Mouse (Mus musculus): ENCODE measurements at regions not wholly inside any gene's neighbourhood (a gene's known extent, or its start where the extent isn't known, plus 50 kb on each side); places are given as distances from the start of the nearest gene placed in this dataset.

DNA sequence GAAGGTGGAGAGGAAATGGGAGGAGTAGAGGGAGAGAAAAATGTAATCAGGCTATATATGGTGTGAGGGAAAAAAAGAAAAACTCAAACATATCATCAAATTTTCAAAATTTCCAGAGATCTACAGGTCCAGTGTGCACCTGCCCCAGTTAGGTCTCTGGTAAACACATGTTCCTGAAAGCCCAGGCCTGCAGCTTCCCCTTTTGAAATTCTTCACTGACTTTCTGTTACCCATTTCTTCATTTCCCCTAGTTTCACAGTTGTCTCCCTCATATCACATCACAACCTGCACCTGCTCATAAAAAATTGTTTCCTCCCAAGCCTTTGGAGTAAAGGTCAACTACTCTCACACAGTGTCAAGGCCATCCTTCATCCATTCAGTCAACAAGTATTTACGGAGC is 236.9 kb upstream of the Ldb2 start:
- no peak for DNase-seq (ENCODE audit: low spot score)

DNA sequence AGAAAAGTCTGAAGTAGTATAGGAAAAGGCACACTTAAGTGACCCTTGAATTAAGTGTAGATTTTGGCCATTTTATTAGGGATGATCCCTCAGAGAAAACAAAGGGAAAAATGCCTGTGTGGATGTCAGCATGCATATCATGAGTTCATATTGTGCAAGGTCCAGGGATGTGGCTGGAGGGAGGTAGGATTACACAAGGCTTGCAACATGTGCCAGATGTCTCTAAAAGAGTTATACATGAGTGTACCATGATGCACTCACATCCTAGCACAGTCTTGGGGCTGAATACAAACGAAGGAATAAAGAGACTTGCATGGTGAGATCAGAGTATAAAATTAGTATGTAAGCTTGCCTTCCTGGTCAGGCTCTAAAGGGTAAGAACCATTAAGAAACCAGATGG is 233.7 kb upstream of the Ldb2 start:
- DNase-seq (ENCODE audit: low spot score), result no peak

DNA sequence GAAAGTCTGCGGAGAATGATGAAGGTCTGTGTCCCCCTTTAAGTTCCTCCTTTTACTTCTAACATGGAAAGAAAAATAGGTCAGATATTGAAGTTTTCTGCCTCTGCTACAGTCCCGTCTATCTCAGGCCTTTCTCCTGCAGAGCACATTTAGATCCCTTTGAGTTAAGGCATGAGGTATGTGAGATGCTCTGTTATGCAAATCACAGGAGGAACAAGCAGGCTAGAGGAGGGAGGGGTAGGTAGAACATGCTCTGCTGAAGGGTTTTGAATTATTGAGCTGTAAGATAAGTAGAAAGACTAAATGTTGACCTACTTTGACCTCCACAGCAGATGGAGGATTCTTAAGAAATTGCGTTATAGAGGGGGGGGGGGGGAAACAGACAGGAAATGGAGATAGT is 228.4 kb upstream of the Ldb2 start:
- no peak for DNase-seq (ENCODE audit: low spot score)

DNA sequence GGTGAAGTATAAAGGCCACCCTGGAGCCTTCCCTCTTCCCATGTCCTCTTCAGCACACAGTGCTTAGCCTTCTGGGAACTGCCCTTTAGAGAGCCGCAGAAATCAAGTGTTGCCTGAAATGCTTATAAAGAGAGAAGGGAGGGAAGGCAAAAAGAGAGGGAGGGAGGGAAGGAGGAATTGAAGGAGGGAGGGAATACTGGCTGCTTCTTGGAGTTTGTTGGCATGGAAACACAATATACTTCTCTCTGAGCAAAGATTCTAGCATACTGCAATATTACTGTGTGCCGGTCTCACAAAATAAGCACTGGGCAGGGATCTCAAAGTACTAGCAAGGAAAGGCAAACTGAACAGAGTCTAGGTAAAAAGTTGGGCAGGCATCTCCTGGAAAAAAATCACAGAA is 225.9 kb upstream of the Ldb2 start:
- DNase-seq (ENCODE audit: low spot score), result no peak

DNA sequence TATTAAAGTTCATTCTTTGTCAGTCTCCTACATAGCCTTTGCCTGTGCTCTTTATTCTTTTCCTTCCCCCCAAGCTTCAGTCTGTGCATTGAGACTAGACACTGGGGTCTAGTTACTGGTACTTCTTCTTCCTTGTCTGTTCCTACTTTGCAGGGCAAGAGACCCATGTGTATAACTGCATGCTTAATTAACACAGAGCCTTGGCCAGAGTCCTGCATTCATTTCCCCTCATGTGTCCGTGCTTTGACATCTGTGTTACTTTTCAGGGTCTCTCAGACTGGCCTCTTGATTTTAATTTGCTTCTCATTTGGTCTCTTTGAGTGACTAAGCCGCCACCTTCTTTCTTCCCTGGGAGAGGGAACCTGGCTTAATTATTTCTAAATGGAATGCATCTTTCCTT is 208.4 kb upstream of the Ldb2 start:
- no peak for DNase-seq (ENCODE audit: low spot score)

DNA sequence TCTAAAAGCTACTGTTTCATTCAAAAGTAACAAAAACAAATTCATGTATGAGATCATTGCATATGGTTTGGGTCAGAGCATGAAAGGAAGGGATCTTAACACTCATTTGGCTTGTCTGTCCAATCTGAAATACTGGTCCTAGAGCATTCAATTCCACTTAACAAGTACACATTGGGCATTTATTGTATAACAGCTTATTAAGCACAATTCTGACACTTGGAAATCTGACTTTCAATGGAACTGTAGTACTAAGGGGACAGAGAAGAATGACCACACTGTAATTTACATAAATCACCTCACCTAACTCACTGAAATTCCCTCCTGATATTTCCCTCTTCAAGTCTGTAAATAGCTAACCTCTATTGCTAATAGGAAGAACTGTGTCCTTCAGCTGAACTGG is 201.5 kb upstream of the Ldb2 start:
- DNase-seq (ENCODE audit: low spot score), result no peak

DNA sequence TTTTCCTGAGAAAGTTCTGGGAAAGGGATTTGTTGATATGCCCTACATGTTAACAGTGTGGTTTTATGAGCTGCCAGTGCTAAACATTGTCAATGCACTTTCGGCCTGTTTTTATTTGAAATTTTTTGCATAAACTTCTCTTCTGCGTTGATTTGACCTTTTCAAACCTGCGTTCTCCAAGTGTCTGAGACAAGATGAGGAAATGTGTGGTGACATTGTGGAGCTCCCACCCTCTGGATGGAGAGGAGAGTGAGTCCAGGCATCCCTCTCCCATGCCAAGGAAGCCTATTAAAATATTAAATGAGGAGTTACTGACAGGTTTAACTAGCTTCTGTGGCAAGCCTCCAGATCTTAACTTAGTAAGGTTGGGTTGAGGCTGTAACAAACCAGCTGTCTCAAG is 199.6 kb upstream of the Ldb2 start:
- DNase-seq (ENCODE audit: low spot score), result no peak

DNA sequence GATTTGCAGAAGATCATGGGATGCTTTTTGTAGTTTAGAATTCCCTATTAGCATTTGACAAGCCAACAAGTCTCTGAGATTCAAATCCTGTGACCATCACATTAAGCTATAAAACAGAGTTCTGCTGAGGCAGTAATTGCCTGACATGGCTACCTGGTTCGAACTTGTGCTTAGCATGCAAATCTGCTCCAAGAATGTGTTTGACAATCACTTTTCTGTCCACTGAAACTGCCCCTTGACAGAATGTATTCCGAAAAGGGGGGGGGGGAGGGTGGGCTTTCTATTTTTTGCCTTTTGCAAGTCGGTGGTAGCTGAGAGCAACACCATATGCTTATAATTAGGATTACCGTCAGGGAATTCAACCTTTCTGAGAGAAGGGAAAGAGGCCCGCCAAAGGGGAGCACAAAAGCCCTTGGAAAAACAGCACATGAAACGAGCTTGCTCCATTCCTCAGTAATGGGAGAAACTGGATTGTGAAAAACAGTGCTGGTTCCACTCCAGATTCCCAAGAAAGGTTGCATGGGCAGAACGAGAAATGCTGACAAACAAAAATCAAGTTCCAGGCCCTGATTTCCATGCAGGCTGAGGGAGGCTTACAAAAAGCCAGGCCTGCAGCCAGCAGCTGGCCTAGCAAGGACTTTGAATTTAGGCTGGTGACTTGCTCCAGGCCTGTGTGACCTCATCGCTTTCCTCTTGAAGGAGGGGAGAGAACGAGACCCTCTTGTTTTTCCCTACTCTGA is 176.1 kb upstream of the Ldb2 start:
- DNase-seq (ENCODE audit: low spot score), result peak; percentile 34

DNA sequence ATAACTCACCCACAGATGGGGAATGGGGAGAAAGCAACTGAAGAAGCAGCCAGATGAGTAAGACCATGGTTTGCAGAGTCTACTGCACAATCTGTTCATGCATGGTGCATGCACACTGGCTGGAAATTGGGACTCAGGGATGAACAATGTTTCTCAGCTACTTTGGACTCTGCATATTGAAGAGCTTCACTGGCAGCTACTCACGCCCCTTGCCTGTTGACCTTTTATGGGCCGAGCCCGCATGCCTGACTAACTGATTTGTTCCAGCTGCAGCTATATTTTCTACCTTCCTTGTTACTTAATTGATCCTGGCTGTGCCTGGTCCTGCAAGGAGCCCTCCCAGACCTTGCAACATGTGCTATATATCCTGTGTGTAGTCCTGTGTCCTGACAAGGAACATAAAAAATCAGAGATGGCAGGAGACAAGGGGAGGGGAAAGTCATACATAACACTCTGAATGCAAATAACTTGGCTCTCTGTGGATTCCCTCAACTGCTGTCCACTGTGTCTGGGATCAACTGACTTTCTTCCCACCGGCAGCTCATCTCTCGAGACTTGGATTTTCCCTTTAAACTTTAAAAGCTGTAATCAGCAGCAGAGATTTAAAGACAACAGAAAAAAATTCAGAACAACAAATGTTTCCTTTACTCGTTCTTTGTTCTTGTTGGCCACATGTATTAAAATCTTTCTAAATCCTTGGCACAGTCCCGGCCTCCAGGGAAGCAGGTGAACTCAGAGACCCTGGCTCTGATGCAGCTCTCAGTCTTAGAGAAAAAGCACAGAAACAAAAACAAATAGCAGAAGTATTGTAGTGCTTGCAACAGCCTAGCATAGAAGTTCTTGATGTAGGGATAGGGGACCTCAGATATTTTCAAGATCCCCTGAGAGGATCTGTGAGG is 143.8 kb upstream of the Ldb2 start:
- DNase-seq (ENCODE audit: low spot score), result peak; percentile 10

DNA sequence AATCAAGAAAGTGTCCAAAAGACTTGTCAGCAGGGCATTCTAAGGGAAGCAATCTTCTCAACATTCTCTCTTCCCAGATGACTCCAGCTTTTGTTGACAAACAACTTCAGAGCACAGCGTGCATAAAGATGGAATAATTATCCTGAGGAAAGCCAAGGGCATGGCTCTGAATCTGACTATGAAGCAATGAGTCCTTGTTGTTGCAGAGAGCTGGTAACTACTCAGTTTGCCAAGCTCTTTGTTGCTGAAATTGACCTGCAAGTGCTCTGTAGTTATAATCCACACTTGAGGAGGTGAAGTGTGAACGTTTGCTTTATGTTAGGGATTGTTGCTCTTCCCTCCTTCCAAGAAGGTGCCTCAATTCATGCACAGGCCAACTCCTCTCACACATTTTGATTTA is 143.1 kb upstream of the Ldb2 start:
- DNase-seq (ENCODE audit: low spot score), result no peak

DNA sequence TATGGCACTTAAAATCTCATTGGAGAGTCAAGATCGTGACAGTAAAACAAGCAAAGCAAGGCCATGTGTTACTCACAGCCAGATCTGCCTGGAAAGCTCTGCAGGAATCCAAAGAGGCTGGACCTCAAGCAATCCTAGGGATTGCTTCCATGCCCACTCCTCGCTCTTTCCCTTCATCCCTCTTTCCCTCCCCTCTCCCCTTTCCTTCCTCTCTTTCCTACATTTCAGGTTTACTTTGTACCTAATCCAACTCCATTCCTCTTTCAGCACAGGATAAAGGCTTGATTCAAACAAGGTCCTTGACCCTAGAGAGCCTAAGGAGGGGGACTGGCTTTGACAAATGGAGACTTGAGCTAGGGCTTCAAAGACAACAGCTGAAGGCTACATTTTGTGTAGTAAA is 126.0 kb upstream of the Ldb2 start:
- no peak for DNase-seq (ENCODE audit: low spot score)

DNA sequence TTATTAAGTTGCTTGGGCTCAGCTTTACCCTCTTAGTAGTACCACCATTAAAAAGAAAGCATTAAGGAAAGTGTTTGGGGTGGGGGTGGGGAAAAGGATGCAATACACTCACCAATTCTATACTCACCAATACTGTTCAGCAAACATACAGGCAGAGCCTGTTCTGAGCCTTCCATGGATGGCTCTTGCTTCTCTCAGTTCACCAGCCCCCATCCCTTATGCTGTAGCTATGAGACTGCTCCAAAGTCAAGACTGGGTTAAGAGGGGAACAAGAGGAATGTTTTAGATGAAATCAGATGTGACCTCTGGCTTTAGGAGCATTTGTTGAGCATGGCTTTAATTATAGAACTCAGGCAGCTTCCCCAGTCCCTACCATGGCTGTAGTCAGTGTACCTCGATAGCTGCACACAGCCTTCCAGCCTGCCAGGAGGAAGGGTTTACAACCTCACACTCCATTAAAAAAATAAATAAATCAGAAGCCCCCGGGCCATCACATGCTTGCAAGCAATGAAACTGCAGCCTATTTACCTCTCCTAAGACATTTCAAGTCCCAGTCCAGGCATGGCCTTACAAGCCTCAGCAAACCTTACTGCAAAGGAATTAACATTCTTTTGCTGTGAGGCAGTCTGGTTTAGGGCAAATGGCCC is 122.8 kb upstream of the Ldb2 start:
- no peak for DNase-seq (ENCODE audit: low spot score)

DNA sequence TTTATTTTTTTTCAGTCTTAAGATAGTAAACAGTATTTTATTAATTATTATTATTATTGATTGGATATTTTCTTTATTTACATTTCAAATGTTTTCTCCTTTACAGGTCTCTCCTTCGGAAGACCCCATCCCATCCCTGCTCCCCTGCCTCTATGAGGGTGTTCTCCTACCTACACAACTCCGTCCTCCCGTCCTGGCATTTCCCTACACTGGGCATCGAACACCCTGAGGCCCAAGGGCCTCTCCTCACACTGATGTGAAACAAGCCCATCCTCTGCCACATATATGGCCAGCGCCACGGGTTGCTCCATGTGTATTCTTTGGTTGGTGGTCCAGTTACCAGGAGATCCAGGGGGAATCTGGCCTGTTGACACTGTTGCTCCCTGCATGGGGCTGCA is 118.3 kb upstream of the Ldb2 start:
- no peak for DNase-seq (ENCODE audit: low spot score)

DNA sequence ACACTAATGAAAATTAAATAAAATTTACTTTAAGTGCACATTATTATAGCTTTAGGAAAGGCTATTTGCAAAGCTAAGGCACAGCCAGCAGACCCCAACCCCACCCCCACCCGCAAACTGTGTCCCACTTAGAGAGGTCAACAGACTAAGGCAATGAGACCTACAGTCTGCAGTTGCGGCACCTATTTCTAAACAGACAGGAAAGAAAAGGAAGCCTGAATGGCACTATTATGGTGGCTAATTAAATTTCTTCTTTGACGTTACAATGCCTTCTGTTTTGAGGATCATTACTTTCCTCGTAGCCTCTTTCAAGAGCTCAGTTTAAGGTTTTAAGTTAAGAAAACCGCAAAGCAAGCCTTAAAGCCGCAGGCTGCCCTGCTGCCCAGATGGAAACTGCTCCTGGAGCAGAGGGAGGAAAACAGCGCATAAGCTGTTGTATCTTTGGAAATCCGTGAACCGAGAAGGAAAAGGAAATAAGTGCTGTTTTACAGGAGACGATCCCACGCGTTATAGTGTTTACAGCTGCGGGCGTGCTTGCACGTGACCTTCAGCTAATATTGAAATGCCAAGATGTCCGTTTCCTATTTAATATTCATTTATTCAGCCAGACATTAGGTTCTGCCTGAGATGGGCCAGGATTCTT is 117.8 kb upstream of the Ldb2 start:
- no peak for DNase-seq (ENCODE audit: low spot score)

DNA sequence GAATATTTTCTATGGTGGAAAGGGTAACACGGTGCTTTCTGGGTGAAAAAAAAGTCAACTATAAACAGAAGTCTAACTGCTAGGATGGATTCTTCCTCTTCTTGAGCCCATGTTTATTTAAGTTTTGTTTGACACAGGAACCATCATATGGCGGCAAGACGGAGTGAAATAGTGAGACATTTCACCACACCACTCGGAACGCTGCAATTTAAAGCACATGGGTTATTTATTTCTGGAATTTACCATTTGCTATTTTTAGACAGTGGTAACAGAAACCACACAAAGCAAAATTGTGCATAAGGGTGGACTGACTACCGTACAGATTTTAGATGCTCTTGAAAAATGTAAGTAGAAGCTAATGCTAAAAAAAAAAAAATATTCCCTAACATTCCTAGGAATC is 103.1 kb upstream of the Ldb2 start:
- DNase-seq (ENCODE audit: low spot score), result no peak

DNA sequence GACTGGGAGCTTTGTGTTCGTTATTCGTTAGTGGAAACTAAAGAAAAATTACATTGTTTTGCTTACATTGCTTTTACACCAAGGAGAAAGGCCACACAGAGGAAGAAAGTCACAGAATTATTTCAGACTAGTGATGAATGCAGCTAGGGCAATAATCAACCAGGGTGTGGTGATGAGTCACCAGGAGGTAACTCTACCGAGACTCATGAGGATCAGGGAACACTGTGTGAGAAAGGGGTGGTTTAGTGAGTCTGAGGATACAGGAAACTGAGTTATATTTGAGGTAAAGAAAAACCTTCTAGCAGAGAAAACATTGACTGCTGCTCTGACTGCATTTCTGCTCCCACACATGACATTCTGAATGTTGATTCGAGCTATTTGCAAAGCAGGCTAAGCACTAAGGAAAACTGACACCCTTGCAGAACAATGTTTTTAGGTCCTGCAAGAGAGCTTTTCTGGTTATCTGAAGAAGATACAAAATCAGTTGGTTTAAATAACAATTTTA is 87.1 kb upstream of the Ldb2 start:
- no peak for DNase-seq (ENCODE audit: low spot score)

DNA sequence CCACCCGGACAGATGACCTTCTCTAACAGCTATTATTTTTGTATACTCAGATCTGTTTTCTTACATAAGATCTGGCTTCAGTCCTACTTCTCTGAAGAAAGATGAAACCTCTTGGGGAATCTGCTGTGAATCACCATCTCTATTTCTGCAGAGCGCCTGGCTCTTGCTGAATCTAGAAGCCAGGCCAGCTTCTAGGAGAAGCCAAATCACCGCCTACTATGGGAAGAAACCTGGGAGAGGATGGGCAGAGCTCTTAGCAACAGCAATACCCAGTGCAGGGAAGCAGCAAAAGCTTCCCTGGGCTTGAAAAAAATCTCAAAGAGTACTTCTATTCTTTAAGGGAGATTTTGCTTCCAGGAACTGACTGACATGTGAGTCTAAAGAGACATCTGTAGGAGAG is 77.5 kb upstream of the Ldb2 start:
- peak; percentile 74 for DNase-seq (ENCODE audit: low spot score)

DNA sequence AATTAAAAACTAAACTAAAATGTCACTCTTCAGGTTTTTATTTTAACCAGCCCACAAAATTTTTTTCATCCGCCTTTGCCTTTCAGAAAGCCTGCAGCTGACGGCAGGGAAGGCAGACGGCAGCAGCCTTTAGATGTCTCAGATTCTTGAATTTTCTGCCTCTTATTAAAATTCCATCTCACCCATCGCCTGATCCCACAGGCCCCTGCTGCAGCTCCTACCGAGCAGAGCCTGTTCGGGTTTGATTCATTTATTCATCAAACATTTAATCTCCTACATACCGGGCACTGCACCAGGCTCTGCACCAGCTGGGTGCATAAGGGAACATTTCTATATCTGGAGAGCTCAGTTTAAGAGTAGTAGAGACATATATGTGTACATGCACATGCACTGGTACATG is 72.8 kb upstream of the Ldb2 start:
- no peak for DNase-seq (ENCODE audit: low spot score)

DNA sequence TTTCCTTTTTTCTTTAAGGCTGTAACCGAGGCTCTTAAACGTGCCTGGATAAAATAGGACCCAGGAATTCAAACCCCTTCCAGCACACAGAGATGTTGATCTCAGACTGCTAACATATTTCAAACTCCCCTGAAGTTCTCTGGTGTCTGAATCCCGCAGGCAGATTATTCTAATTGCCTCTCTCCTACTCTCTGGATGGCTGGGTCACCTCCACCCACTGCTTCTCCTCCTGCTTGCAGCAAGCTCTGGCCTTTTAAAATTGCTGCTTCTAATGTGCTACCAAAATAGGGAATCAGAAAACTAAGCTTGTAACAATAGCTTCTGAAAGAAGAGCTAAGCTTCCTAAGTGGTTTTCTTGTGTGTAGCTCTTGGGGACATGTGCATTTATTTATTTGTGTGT is 64.4 kb upstream of the Ldb2 start:
- DNase-seq (ENCODE audit: low spot score), result no peak

DNA sequence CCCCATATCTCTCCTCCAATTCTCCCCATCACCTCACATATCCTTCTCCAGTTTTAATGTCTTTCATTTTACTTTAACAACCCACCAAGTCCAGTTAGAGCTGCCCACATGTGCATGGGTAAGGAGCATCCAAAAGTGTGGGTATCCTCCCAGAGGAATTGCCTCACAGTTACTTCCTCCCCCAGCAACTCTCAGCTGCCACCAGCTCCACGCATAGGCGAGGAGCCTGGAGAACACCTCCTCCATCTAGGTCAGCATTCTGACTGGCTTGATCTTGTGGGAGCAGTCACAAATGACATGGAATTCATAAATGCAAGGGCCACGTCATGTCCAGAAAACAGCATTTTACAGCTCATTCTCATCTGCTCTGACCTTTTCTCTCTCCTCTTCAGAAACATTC is 63.9 kb upstream of the Ldb2 start:
- no peak for DNase-seq (ENCODE audit: low spot score)

DNA sequence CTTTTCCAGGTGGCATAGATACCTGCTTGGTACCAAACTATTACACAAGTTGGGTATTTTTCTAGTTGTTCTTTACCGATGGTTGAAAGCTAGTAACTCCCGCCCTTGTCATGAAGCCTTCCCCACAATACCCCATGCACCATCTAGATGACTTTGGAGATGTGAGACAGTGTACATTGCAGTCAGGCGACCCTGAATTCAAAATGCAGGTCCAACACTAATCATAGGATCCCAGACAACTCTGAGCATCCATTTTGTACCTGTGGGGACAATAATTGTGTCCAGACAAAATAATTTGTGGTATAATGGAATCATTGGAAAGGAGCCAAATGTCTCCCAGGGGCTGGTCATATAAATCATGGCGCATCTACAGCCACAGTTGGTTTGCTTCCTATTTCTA is 54.7 kb upstream of the Ldb2 start:
- DNase-seq (ENCODE audit: low spot score), result no peak

Measured in gastrocnemius, adult 18-20 months (tissue).